Mouse (Mus musculus) hindbrain, embryonic 14.5 days (tissue): ENCODE results near the gene AC170998.1. TPM values are rescaled to one million over a fixed set of nuclear protein-coding genes. Genes with fewer than 3 reads are reported as not detected.

Source experiments
- ATAC-seq: fragments of 200-750 bp; cut with Nextera tagmentation; 2 replicates; pipeline ENCODE4 v1.8.0; 2017; ENCODE audit warnings: moderate number of reproducible peaks, mild to moderate bottlenecking, moderate TSS enrichment, moderate library complexity; ENCODE audit not compliant: low FRiP score
- DNase-seq: peaks from one replicate; pipeline ENCODE4 v3.0.0-alpha.2; 2015; ENCODE audit warnings: low spot score
- H3K27ac ChIP-seq: fragments of 300-500 bp; sonication (generic); 2 replicates; pipeline ENCODE4 v1.5.1; 2014; ENCODE audit warnings: mild to moderate bottlenecking, moderate library complexity
- H3K27me3 ChIP-seq: fragments of 300-500 bp; sonication (generic); 2 replicates; pipeline ENCODE4 v1.6.1; 2014; ENCODE audit warnings: mild to moderate bottlenecking, low read length, mixed read lengths; ENCODE audit not compliant: control insufficient read depth, insufficient read depth
- H3K36me3 ChIP-seq: fragments of 300-500 bp; sonication (generic); replicated peaks from 2 replicates; pipeline ENCODE4 v1.6.1; 2014; ENCODE audit not compliant: control insufficient read depth, insufficient read depth
- H3K4me1 ChIP-seq: fragments of 300-500 bp; sonication (generic); replicated peaks from 2 replicates; pipeline ENCODE4 v1.6.1; 2014; ENCODE audit warnings: antibody characterized with exemption, low read length, mixed read lengths; ENCODE audit not compliant: control insufficient read depth, insufficient read depth
- H3K4me2 ChIP-seq: fragments of 300-500 bp; sonication (generic); replicated peaks from 2 replicates; pipeline ENCODE4 v1.6.1; 2014; ENCODE audit warnings: mild to moderate bottlenecking, moderate library complexity
- H3K4me3 ChIP-seq: fragments of 300-500 bp; sonication (generic); replicated peaks from 2 replicates; pipeline ENCODE4 v1.5.1; 2014; ENCODE audit warnings: mild to moderate bottlenecking, low read length
- H3K9ac ChIP-seq: fragments of 300-500 bp; sonication (generic); 2 replicates; pipeline ENCODE4 v1.6.1; 2014
- H3K9me3 ChIP-seq: fragments of 300-500 bp; sonication (generic); 2 replicates; pipeline ENCODE4 v1.6.1; 2016; ENCODE audit warnings: low read length; ENCODE audit not compliant: control insufficient read depth
- WGBS: fragments of 180-500 bp; shearing (Covaris S2); extraction: QIAGEN DNeasy Blood & Tissue Kit; methylation state at CpG from one replicate; pipeline ENCODE4 v1.1.7; 2014; 5-methylcytosine and 5-hydroxymethylcytosine counted together
- polyA plus RNA-seq: library from polyadenylated mRNA; unstranded; fragments of >200 nt; fragmentation: Nextera tagmentation; extraction: Ambion mirVana; gene quantifications from 2 replicates; pipeline ENCODE4 v1.2.1, GENCODE M21; 2014

AC170998.1 gene
- polyA plus RNA-seq, 1 experiment from 2014 or later, result 2.0 TPM

GRCm38 (mm10) chr17:28739244-28739643, 13.4 kb downstream of the AC170998.1 start:
- Histone ChIP-seq H3K27ac (no peak overlapping the region), H3K4me2 (no peak overlapping the region), H3K9me3 (no peaks in the 10 kb centered on the region), H3K4me3 (no peak overlapping the region), H3K27me3 (no peaks in the 10 kb centered on the region), H3K4me1 (no peaks in the 10 kb centered on the region), H3K9ac (no peak overlapping the region), H3K36me3 (peaks cover 75% of the 10 kb centered on the region)
- ATAC-seq, result no peak
- 98% methylated on average over 6 of the region's 6 CpGs for WGBS
- no peak for DNase-seq

DNA sequence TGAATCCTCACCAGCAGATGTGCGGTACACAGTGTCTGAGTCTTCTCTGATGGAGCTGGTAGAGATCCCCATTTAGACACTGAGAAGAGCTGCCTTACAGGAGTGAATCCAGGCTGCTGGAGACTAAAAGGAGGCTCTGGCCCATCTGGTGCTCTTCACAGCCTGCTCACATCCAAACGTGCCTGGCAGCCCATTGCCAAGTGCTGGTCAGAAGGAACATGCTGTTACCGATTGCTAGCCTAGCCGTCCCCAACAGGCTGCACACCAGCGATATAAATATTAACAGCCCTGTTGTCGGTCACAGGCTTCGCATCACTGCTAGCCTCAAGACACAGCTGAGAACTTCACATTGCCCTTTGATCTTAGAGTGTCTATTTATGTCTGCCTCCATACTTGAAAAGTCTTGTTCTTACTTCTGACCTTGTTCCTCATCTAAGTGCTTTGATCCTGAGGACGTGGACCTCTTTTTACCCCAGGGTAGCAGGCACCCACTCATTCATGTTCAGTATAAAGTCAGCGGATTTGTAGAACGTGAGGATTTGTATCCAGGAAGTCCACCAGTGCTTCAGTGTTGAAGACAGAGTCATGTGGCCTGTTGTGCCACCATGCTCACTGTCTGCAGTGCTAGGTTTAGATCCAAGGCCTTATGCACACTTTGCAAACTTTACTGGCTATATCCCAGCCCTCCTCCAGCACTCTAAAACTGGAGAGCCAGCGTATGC, 17.4 kb downstream of the AC170998.1 start:
- WGBS, result 94% methylated on average over 11 of the region's 11 CpGs
- no peak overlapping the region for H3K4me2 ChIP-seq
- H3K27me3 ChIP-seq, result no peaks in the 10 kb centered on the region
- H3K4me1 ChIP-seq, result no peaks in the 10 kb centered on the region
- H3K9ac ChIP-seq, result no peak overlapping the region
- no peaks in the 10 kb centered on the region for H3K9me3 ChIP-seq
- ATAC-seq (no peak), DNase-seq (no peak)
- H3K36me3 ChIP-seq, result peaks cover 99% of the 10 kb centered on the region
- no peak overlapping the region for H3K27ac ChIP-seq
- no peak overlapping the region for H3K4me3 ChIP-seq

DNA sequence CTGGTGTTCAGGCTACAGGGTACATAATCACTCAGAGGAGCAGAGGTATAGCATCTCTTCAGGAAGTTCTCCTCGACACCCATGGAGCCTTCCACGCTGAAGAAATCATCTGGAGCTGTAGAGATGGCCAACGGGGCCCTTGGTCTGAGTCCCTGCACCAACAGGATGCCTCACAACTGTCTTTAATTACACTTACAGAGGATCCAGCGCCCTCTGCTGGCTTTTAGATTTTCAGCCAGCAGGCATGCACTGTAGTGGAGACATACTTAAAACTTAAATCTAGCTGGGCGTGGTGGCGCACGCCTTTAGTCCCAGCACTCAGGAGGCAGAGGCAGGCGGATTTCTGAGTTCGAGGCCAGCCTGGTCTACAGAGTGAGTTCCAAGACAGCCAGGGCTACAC, 18.0 kb downstream of the AC170998.1 start:
- Histone ChIP-seq H3K4me1 (no peaks in the 10 kb centered on the region), H3K9ac (no peak overlapping the region), H3K36me3 (peaks cover 99% of the 10 kb centered on the region), H3K4me2 (no peak overlapping the region), H3K27me3 (no peaks in the 10 kb centered on the region), H3K27ac (no peak overlapping the region), H3K9me3 (no peaks in the 10 kb centered on the region), H3K4me3 (no peak overlapping the region)
- WGBS, result 90% methylated on average over 9 of the region's 9 CpGs
- no peak for DNase-seq
- no peak for ATAC-seq

DNA sequence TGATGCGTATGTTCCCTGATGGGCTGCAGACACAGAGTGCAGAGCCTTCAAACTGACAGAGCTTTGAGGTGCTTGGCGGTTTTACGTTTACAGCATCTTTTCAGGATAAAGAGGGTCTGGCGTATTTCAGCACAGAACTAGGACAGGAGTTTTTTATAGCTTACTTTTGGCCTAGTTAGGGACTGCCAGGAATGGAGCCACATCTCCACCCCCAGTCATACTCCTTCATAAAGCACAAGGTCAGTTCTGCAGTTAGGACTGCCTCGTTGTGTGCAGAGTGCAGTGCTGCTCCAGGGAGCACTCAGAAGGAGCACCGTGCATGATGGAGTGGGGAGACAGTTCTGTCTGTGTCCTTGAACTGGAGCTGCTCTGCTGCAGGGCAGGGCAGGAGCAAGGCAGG, 19.9 kb downstream of the AC170998.1 start:
- Histone ChIP-seq H3K9me3 (no peaks in the 10 kb centered on the region), H3K4me3 (no peak overlapping the region), H3K27ac (no peak overlapping the region), H3K9ac (no peak overlapping the region), H3K4me2 (no peak overlapping the region), H3K36me3 (peaks cover 81% of the 10 kb centered on the region), H3K4me1 (no peaks in the 10 kb centered on the region), H3K27me3 (no peaks in the 10 kb centered on the region)
- ATAC-seq, result no peak
- WGBS, result 93% methylated on average over 6 of the region's 6 CpGs
- no peak for DNase-seq

- H3K4me3 ChIP-seq, result no peak overlapping the region
- no peaks in the 10 kb centered on the region for H3K27me3 ChIP-seq
- no peak overlapping the region for H3K4me2 ChIP-seq
- H3K9ac ChIP-seq, result no peak overlapping the region
- H3K36me3 ChIP-seq, result peaks cover 59% of the 10 kb centered on the region
- no peak overlapping the region for H3K27ac ChIP-seq
- DNase-seq (no peak), ATAC-seq (no peak)
- no peaks in the 10 kb centered on the region for H3K4me1 ChIP-seq
- 94% methylated on average over 4 of the region's 4 CpGs for WGBS
- no peaks in the 10 kb centered on the region for H3K9me3 ChIP-seq
Observed at GRCm38 (mm10) chr17:28748001-28748400, 22.1 kb downstream of the AC170998.1 start.

- Histone ChIP-seq H3K4me2 (no peak overlapping the region), H3K27me3 (no peaks in the 10 kb centered on the region), H3K36me3 (peaks cover 33% of the 10 kb centered on the region), H3K27ac (no peak overlapping the region), H3K9me3 (no peaks in the 10 kb centered on the region), H3K9ac (no peak overlapping the region), H3K4me1 (no peaks in the 10 kb centered on the region), H3K4me3 (no peak overlapping the region)
- no peak for ATAC-seq
- DNase-seq, result no peak
- 85% methylated on average over 6 of the region's 6 CpGs for WGBS
Observed at GRCm38 (mm10) chr17:28750580-28750979, 24.7 kb downstream of the AC170998.1 start.

GRCm38 (mm10) chr17:28756447-28756846, 30.6 kb downstream of the AC170998.1 start:
- no peaks in the 10 kb centered on the region for H3K36me3 ChIP-seq
- DNase-seq (no peak), ATAC-seq (no peak)
- no peaks in the 10 kb centered on the region for H3K4me1 ChIP-seq
- no peak overlapping the region for H3K9ac ChIP-seq
- no peak overlapping the region for H3K27ac ChIP-seq
- H3K4me3 ChIP-seq, result no peak overlapping the region
- WGBS, result 67% methylated on average over 5 of the region's 5 CpGs
- H3K4me2 ChIP-seq, result no peak overlapping the region
- H3K27me3 ChIP-seq, result no peaks in the 10 kb centered on the region
- H3K9me3 ChIP-seq, result no peaks in the 10 kb centered on the region

DNA sequence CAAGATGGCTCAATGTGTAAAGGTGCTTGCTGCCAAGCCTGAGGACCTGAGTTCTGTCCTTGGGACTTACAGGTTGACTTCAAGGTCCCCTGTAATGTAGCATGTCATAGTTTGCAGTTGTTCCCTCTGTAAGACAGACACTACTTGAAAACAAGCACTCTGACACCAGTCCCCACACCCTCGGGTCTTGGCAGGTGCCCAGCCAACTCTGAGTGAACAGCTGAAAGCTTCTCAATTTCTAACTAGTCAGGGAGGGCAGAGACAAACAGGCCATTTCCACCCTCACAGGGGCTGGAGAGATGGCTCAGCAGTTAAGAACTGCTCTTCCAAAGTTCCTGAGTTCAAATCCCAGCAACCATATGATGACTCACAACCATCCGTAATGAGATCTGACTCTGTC, 31.6 kb downstream of the AC170998.1 start:
- no peaks in the 10 kb centered on the region for H3K9me3 ChIP-seq
- ATAC-seq, result no peak
- H3K4me1 ChIP-seq, result no peaks in the 10 kb centered on the region
- H3K27me3 ChIP-seq, result no peaks in the 10 kb centered on the region
- WGBS, result 87% methylated on average over 2 of the region's 2 CpGs
- H3K4me3 ChIP-seq, result no peak overlapping the region
- no peak for DNase-seq
- no peaks in the 10 kb centered on the region for H3K36me3 ChIP-seq
- no peak overlapping the region for H3K9ac ChIP-seq
- H3K4me2 ChIP-seq, result no peak overlapping the region
- H3K27ac ChIP-seq, result no peak overlapping the region

GRCm38 (mm10) chr17:28760736-28761312, 34.9 kb downstream of the AC170998.1 start:
- Histone ChIP-seq H3K9me3 (no peaks in the 10 kb centered on the region), H3K4me3 (no peak overlapping the region), H3K4me1 (no peaks in the 10 kb centered on the region), H3K9ac (no peak overlapping the region), H3K36me3 (no peaks in the 10 kb centered on the region), H3K27me3 (no peaks in the 10 kb centered on the region), H3K4me2 (no peak overlapping the region), H3K27ac (no peak overlapping the region)
- DNase-seq (no peak), ATAC-seq (no peak)
- 72% methylated on average over 8 of the region's 8 CpGs for WGBS
